Mouse (Mus musculus) limb, embryonic 11.5 days (tissue): ENCODE measurements around the gene Lypd5. TPM values are rescaled to one million over a fixed set of nuclear protein-coding genes. Genes with fewer than 3 reads are reported as not detected.

Source experiments
- microRNA-seq: library from miRNA; unstranded; fragments of <30 nt; microRNA quantifications from one replicate; pipeline ENCODE4, GENCODE M21; 2016
- polyA plus RNA-seq: library from polyadenylated mRNA; unstranded; fragments of >200 nt; fragmentation: Nextera tagmentation; extraction: Ambion mirVana; gene quantifications from 2 replicates; pipeline ENCODE4 v1.2.1, GENCODE M21; 2014

The Lypd5 gene
- polyA plus RNA-seq, 1 experiment from 2014 or later: not detected

Small RNA genes within 50 kb of the gene (microRNA-seq; reads per million reads assigned to microRNA genes)
- not detected for gene Gm27592

Other genes starting within 250 kb of the Lypd5 start
- 3.3 and 5.4 TPM in 2 replicates for gene Zfp112, start 236.9 kb upstream of the Lypd5 start, polyA plus RNA-seq
- 18.4 and 18.5 TPM in 2 replicates for gene Zfp235, start 215.0 kb upstream of the Lypd5 start, polyA plus RNA-seq
- gene Zfp114, start 174.1 kb upstream of the Lypd5 start, polyA plus RNA-seq: 5.3 and 5.9 TPM in 2 replicates
- 12.8 and 14.2 TPM in 2 replicates for gene Zfp111, start 137.8 kb upstream of the Lypd5 start, polyA plus RNA-seq
- 4.9 and 5.8 TPM in 2 replicates for gene Zfp109, start 111.6 kb upstream of the Lypd5 start, polyA plus RNA-seq
- 3.1 and 3.8 TPM in 2 replicates for gene Zfp108, start 94.4 kb upstream of the Lypd5 start, polyA plus RNA-seq
- 10.4 and 10.6 TPM in 2 replicates for gene Zfp93, start 78.8 kb upstream of the Lypd5 start, polyA plus RNA-seq
- gene Zfp61, start 48.0 kb upstream of the Lypd5 start, polyA plus RNA-seq: 50.1 and 51.2 TPM in 2 replicates
- gene Zfp94, start 32.5 kb upstream of the Lypd5 start, polyA plus RNA-seq: 13.2 and 14.2 TPM in 2 replicates
- gene Tescl, start 15.3 kb upstream of the Lypd5 start, polyA plus RNA-seq: not detected in 2 replicates
- 2.6 and 2.7 TPM in 2 replicates for gene Kcnn4, start 21.1 kb downstream of the Lypd5 start, polyA plus RNA-seq
- gene Smg9, start 50.4 kb downstream of the Lypd5 start, polyA plus RNA-seq: 20.2 and 22.1 TPM in 2 replicates
- gene Irgc1, start 103.1 kb downstream of the Lypd5 start, polyA plus RNA-seq: not detected in 2 replicates
- gene Plaur, start 113.3 kb downstream of the Lypd5 start, polyA plus RNA-seq: 2.1 and 2.3 TPM in 2 replicates
- 1.9 and 2.2 TPM in 2 replicates for gene Cadm4, start 132.8 kb downstream of the Lypd5 start, polyA plus RNA-seq
- 65.6 and 75.7 TPM in 2 replicates for gene Zfp428, start 157.8 kb downstream of the Lypd5 start, polyA plus RNA-seq
- 0.48 and 0.52 TPM in 2 replicates for gene AC161166.1, start 163.3 kb downstream of the Lypd5 start, polyA plus RNA-seq
- gene Irgq, start 181.5 kb downstream of the Lypd5 start, polyA plus RNA-seq: 7.5 and 8.1 TPM in 2 replicates
- 0.19 TPM in 1 of 2 replicates, not detected in the other for gene Pinlyp, start 196.9 kb downstream of the Lypd5 start, polyA plus RNA-seq
- 141 and 148 TPM in 2 replicates for gene Xrcc1, start 197.1 kb downstream of the Lypd5 start, polyA plus RNA-seq
- gene Ethe1, start 238.3 kb downstream of the Lypd5 start, polyA plus RNA-seq: 30.8 and 32.2 TPM in 2 replicates
- gene Zfp575, start 238.4 kb downstream of the Lypd5 start, polyA plus RNA-seq: 2.1 and 2.3 TPM in 2 replicates